Mouse (Mus musculus): ENCODE measurements around the gene Pacsin2.

Gene Pacsin2

DNA sequence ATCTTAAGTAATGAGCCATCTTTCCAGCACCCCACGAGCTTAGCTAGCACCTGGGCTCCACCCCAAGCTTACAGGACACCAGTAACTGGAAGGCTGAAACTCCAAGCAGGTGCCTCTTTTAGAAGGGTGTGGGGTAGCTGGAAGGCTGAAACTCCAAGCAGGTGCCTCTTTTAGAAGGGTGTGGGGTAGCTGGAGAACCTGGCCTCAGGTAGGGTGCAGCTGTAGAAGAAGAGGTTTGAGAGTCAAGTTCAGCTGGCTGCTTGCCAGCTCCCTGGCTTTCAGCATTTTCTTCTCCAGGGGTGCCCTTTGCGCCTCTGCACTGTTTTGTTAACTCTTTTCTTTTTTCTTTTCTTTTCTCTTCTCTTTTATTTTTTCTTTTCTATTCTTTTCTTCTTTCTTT, 96.1 kb downstream of the Pacsin2 start:
- 85% methylated on average over 2 of the region's 2 CpGs for WGBS

DNA sequence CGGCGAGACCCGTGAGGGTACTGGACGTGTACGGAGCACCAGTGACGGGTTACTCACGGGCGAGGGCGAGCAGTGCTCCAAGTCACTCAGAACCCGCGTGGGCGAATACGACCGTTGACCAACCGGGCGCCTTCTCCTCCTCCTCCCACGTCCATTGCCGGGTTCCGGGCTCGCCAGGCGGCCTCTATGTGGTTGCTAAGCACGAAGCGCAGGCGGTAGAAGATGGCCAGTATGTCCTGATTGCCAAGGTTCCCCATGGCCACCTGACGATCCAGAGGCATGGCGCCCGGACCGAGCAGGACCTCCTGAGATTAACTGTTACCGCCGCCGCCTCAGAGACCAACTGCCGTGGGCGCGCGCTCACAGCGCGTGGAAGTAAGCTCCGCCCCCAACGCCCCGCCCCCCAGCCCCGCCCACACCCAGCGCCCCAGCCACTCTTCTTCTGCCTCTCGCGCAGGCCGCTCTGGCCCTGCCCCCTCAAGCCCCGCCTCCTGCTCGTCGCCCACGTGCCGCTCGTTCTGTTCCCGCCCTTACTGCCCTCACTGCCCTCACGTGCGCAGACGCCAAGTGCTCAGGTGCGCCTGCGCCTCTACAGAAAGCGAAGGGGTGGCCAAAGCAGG, 97.4 kb downstream of the Pacsin2 start:
- WGBS: 21% methylated on average over 54 of the region's 58 CpGs

DNA sequence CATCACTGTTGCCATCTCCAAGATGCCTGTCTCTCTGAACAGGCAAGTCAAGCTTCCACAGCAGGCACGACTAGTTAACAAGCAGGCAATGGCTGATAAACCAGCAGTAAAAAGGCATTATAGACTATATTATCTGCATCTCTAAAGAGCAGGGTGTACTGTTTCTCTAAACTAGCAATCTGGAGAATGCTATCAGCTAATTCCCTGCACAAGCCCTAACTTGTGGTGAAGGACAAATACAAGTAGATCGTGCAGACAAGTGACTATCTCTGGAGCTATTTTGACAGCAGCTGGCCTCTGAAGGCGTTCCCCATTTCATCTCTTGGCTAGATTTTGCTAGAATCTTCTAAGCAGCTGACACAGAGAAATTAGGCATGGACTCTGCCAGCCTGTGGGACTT, 100.2 kb downstream of the Pacsin2 start:
- 51% methylated on average over 3 of the region's 3 CpGs for WGBS

DNA sequence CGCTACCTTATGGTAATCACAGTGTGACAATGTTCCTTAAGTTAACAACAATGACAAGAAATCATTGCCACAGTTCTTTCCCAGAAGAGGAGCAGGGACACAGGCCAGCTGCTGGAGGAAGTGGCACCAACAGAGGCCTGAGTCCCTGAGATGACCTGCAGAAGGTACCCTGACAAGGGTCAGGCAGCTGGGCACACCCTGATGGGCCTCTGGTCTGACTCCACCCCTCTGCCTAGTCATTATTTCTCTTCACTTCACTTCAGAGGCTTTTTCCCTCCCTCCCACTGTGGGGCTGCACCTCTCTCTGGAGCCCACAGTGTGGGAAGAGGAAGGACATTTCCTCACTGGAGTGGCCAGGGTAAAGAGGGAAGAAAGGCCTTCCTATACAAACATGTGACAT, 101.6 kb downstream of the Pacsin2 start:
- 94% methylated on average over 1 of the region's 1 CpGs for WGBS

DNA sequence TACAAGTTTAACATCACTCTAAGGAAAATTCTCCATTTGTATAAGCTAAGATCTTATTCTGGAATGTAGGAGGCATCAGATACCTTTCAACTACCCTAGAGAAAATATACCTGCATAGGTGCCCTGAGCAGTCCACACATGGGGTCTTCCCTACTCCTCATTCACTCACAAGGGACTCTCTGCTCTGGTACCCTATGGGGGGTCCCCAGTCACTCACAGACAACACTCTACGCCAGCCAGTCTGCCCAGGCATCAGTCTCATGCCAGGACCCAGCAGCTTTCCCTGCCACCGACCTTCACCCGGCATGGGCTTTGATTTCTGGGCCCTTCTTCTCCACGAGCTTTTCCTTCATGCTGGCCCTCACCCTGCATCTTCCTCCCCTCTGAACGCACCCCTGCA, 103.5 kb downstream of the Pacsin2 start:
- 94% methylated on average over 5 of the region's 5 CpGs for whole genome bisulfite sequencing

DNA sequence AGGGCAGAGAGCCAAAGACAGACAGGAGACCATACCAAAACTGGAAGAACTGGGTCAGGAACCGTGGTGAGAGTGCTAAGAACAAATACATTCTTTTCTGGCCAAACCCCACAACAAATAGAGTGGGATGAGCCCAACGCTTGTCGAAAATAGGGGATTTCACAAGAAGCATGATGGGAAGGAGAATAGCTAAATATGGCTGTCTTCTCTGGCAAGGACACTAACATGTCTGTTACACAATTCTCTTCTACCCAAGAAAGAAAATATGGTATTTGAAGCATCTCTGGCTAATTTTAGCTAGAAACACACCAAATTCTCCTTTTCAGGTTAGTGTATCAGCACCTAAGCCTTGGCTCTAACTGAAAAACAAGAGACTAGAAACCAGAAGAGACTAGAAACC, 104.3 kb downstream of the Pacsin2 start:
- 47% methylated on average over 3 of the region's 3 CpGs for WGBS

DNA sequence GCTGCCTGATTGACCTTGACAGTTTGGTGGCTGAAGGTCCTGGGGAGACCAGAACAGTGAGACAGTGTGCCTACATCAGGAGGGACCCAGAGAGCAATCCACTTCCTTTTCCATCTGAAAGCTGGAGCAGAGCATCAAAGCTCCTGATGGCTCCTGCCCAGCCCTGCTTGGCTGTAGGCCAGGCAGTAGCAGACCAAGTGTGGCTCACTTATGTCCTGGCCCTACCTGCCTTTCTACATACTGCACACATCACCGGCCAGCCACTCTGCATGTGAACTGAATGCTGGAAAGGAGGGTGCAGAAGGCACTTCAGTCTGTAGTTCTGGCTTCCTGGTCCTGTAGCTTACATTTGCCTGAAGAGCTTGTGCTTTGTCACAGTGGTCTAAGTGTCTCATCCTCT, 105.9 kb downstream of the Pacsin2 start:
- WGBS: 64% methylated on average over 1 of the region's 1 CpGs

DNA sequence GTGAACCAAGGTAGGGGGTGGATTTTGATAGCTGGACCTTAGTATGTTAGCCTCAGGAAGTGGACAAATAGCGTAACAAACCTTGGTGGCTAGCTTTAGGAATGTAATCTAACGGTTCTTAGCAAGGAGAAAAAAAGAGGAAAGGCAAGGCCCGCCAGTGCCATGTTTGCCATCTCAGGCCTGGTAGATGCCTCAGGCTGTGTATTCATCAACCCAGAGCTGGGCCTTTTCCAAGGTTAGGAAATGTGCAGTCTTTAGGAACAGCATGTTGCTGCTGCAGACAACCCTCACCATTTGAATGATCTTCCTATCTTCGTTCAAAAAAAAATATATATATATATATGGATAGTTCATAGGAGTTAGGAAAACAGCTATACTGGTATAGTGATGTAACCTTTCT, 112.9 kb downstream of the Pacsin2 start:
- 87% methylated on average over 4 of the region's 4 CpGs for WGBS

DNA sequence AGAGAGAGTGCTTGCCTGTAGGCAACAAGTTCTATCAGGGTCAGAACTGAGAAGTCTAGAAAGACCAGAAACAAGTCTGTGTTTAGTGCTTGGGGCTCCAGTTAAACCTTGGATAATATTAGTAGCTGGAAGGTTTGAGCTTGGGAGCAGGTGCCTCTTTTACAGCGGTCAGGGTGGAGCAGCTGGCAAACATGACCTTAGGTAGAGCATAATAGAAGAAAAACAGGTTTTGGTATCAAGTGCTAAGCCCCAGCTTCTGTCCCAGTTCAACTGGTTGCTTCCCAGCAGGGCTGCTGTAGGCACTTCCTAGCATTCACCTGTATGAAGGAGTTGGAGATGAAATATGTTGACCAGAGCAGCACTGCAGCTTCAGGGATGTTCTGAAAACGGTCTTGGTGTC, 113.5 kb downstream of the Pacsin2 start:
- WGBS: 76% methylated on average over 2 of the region's 2 CpGs

DNA sequence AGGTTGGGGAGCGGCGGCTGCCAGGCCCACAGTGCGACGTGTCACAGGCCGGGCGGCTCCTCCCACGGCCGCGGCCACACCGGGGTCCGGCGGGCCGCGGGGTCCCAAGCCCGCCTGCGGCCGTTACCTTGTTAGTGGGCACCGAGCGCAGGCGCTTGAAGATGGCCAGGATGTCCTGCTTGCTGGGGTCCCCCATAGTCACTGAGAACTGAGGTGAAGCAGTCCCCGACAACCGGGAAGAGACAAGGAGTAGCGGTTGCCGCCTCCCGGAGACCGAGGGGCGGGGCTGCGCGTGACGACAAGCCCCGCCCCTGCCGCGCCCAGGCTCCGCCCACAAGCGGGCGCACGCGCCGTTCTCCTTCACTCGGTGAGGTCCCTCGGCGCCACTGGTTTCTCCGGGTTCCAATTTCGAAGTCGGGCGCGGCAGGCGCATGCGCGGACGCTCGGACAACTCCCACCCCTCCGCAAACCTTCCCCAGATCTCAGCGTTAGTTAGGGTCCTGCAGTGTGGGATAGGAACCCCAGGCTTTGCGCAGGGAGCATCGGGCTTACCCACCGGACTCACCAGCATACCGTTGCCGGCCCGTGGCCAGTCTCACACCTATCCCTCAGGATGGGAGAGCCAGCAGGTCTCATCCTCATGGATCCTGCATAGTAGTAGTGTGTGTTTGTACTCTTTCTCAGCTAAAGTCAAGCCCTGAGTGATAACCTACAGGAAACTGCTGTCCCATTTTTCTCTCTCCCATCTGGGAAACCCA, 114.3 kb downstream of the Pacsin2 start, which contains the start of gene Arfgap3:
Arfgap3 (minus strand) TSS at position 294 of the 758 bp plus-strand sequence.
- under 1% methylated on average over 60 of the region's 60 CpGs for WGBS

DNA sequence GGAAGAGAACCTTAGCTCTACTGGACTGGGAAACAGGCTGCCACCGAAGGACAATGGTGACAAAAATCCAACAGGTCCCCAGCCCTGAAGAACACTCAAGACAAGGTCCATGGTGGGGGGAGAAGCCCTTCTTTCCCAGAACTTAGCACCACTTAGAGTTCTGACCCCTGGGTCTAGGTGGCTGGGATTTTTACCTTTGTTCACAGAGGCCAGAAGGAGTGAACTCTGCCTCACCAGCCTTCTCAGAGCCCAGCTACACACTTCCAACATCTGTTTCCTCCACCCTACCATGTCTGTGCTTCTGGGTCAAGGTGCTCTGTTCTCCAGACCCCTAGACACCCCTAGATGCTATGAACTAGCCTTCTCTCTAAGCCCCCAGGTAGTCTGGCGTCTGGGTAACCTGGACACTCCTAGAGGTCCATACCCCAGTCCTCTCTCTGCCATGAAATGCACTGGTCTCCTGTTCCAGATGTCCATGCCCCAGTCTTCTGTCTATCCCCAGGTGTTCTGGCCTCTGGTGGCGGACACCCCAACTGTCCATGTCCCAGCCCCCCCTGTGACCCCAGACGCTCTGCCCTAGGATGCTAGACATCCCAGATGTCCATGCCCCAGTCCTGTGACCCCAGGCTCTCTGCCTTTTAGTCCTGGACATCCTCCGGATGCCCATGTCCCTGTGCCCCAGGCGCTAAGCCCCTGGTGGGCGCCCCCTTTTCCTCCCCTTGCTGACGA, 115.0 kb downstream of the Pacsin2 start:
- WGBS: 12% methylated on average over 8 of the region's 8 CpGs

DNA sequence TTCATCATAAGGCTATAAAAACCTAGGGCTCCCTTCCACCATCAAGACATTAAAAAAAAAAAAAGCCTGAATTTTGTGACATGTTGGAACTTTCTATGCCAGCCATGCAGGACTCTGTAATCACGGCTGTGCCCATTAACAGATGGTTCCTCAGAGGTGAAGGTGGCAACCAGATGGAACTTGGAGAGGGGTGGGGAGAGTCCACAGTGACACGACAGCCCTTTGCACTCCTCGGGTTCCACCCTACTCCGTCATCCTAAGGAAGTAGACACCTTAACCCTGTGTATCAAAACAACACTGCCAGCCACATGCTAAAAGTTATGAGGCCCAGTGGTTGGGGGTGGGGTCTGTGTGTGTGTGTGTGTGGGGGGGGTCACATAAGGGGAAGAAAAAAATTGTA, 115.7 kb downstream of the Pacsin2 start:
- 59% methylated on average over 4 of the region's 4 CpGs for WGBS

DNA sequence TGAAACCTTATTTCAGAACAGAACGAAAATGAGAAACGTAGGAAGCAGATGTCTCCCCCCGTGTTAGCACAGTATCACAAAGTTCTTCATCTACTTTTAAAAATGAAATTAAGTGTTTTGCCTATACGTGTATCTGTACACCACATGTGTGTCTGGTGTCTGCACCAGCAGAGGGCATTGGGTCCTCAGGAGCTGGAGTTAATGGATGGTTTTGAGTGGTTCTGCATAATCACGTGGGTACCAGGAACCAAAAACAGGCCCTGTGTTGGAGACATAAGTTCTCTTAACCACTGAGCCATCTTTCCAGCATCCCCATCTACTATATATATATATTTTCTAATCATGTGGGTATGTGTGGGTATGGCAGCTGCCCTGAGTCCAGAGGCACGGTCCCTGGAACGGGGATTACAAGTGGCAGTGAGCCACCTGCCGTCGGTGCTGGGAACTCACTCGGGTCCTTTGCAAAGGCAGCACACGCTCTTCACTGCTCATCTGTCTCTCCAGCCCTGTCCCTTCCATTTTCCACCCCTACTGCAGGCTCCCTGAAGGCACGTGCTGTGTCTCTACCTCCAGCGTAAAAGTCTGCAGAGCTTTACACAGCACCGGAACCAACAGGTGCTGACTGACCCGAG, 118.4 kb downstream of the Pacsin2 start:
- 94% methylated on average over 15 of the region's 15 CpGs for WGBS

DNA sequence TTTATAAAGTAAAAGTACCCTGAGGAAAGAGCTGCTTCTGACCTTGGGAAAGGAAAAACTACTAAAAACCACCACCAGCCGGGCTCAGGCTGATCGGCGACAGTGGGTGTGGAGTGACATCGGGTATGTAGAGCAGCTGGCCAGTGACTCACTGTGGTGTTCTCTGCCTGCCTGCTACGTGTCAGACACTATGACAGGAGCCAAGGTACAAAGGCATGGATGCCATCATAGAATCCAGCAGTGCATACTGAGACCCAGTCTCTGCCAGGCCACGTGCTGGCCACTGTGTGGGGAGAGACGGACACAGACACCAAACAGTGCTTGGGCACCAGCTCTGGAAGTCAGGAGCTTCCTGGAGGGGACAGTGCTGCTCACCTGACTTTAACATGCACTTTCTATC, 119.5 kb downstream of the Pacsin2 start:
- 42% methylated on average over 7 of the region's 7 CpGs for WGBS

DNA sequence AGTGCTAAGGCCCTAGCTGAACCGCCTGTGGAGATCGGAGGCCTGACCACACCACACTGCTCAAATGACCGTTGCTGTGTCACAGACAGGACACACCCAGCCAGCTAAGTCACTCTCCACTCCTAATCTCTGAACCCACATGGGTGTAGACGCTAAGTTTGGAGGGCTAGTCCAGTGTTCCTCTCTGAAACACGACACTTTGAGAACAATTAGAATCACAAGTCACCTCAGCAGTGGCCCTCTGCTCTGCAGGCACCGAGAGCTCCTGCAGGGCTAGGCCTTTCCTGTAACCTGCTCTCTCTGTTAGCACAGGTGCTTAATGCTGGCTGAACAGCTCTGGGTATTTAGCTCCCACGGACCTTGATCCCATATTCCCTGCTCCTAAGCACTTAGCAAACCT, 120.2 kb downstream of the Pacsin2 start:
- WGBS: 81% methylated on average over 7 of the region's 7 CpGs

DNA sequence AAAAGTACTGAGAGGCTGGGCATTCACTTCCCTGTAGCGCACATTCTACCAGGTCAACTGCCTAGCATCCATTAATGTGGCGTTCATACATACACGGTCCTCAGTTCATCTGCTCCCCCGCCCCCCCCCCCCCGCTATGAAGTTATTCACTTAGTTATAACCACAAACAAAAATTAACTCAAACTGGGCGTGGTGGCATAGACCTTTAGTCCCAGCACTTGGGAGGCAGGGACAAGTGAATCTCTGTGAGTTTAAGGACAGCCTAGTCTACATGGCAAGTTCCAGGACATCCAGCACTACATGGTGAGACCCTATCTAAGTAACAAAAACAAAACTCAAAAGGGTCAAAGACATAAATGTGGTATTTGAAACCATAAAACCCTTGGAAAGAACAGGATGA, 125.5 kb downstream of the Pacsin2 start:
- WGBS: 79% methylated on average over 6 of the region's 6 CpGs

DNA sequence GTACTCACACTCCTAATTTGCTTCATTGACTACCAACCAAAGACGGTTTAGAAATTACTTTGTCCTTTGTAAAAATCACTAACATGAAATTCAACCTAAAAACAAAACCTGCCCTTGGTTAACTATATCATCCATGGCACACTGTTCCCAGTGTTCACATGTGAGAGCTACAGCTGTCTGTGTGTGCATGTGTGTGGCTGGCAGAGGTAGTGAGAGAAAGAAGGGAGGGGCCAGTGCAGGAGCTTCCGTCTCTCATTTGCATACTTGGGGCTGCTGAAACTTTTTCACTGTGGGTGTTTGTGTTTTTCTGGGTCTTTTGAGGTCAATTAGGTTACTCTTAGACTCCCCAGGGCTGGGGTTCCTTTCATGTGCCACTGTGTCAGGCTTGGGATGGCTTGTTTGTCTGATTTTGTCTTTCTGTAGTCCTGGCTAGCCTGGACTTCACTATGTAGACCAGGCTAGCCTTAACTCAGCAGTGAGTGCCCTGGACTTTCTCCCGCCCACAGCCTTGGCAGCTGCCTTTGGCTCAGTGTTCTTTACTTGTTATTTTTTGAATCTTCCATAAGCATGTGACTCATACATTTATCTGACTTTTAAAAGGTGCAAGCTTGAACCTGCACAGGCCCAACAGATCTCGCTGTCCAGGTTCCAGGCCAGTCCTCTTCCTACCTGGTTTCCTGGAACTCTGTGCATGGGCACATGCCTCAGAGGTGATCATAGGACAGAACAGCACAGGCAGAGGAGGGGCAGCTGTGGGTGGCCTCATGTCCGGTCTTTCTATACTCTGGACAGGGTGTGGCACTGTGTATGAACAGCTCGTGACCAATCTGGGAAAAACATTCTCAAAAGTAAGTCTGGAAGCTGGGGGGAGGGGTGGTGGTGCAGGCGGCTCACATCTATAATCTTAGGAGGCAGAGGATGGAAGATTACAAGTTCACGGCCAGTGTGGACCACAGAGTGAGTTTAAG, 126.2 kb downstream of the Pacsin2 start:
- 76% methylated on average over 8 of the region's 8 CpGs for WGBS

DNA sequence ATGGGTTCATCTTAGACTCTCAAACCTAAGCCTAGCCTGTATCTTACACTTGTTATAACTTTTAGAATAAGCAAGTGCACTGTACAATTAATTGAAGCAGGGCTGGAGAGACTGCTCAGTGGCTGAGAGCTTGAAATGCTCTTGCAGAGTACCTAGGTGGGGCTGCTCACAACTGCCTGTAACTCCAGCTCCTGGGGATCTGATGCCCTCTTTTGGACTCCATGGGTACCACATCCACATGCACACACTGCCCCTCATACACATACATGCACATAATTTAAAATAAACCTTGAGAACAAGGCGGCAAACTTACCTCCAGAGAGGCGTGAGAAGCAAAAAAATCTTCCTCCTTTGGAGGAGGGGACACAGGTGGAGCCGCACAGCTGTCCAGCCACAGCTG, 132.0 kb downstream of the Pacsin2 start:
- 91% methylated on average over 3 of the region's 3 CpGs for WGBS

DNA sequence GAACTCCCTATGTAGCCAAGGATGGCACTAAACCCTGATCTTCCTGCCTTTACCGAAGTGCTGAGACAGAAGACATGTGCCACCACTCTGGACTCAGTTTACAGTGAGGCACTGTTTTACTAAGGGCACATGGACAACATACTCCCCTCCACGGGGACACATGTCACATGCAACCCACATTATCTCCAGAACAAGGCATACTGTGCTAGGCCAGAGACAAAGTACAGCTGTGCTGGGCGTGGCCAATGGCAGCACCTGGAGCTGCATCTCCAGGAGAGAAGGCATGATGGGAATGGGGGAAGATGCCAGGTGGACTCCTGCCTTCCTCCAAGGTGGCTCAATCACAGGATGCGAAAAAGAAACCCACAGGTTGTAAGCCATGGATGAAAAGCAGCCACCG, 135.5 kb downstream of the Pacsin2 start:
- WGBS: 86% methylated on average over 5 of the region's 5 CpGs
